Mouse (Mus musculus) CH12.LX (cell line): ENCODE measurements around the gene Stx4a. TPM values are rescaled to one million over a fixed set of nuclear protein-coding genes. Genes with fewer than 3 reads are reported as not detected.

ENCODE experiments used
- DNase-seq: peaks from one replicate; pipeline ENCODE4 v3.0.0-alpha.2; 2013; ENCODE audit errors: extremely low read depth
- H3K27ac ChIP-seq: 2 replicates; pipeline ENCODE4 v1.5.1; 2012; ENCODE audit warnings: low read depth, mild to moderate bottlenecking, control low read depth, moderate library complexity; ENCODE audit not compliant: insufficient read depth
- H3K27me3 ChIP-seq: replicated peaks from 2 replicates; pipeline ENCODE3; 2012; ENCODE audit warnings: inconsistent platforms
- H3K36me3 ChIP-seq, 2 experiments: replicated peaks in 1 of 2; 2 replicates each; pipeline versions ENCODE3 to v1.6.1; 2012; ENCODE audit warnings: inconsistent platforms in 1 of 2, low read length in 1 of 2, mild to moderate bottlenecking in 1 of 2, mixed read lengths in 1 of 2, moderate library complexity in 1 of 2; ENCODE audit not compliant: control insufficient read depth in 1 of 2, insufficient read depth in 1 of 2
- H3K4me1 ChIP-seq, 2 experiments: 2 replicates each; pipeline ENCODE4 v1.6.1; 2012; ENCODE audit warnings: inconsistent platforms in 1 of 2, moderate library complexity in 1 of 2; ENCODE audit not compliant: insufficient read depth in 2 of 2, control insufficient read depth in 1 of 2
- H3K4me2 ChIP-seq: 2 replicates; pipeline ENCODE4 v1.6.1; 2012; ENCODE audit warnings: low read depth, mild to moderate bottlenecking, control low read depth; ENCODE audit not compliant: poor library complexity, insufficient read depth, severe bottlenecking
- H3K4me3 ChIP-seq, 3 experiments: fragments of 150-350 bp in 1 of 3; sonication (generic) in 1 of 3; replicated peaks in 1 of 3; 2 replicates each; pipeline versions ENCODE3 to v1.5.1; 2011 to 2012; ENCODE audit warnings: low read depth in 2 of 3, low read length in 2 of 3, mild to moderate bottlenecking in 2 of 3, moderate library complexity in 2 of 3, control low read depth in 1 of 3, improper control_type of control experiment in 1 of 3, inconsistent platforms in 1 of 3, mixed read lengths in 1 of 3; ENCODE audit not compliant: poor library complexity in 1 of 3
- H3K79me2 ChIP-seq: replicated peaks from 2 replicates; pipeline ENCODE4 v1.6.1; 2012; ENCODE audit warnings: mild to moderate bottlenecking, moderate library complexity; ENCODE audit not compliant: control insufficient read depth, poor library complexity, insufficient read depth, severe bottlenecking; ENCODE audit errors: extremely low read depth
- H3K9ac ChIP-seq: 2 replicates; pipeline ENCODE4 v1.6.1; 2012; ENCODE audit warnings: low read depth, mild to moderate bottlenecking, control low read depth, moderate library complexity; ENCODE audit not compliant: insufficient read depth
- H3K9me3 ChIP-seq: replicated peaks from 2 replicates; pipeline ENCODE3; 2012; ENCODE audit warnings: low read length, inconsistent platforms, mixed read lengths
- BHLHE40 ChIP-seq: IDR thresholded peaks from 2 replicates; pipeline ENCODE4 v1.6.1; 2011; ENCODE audit warnings: mild to moderate bottlenecking, low read depth, low read length, improper control_type of control experiment
- CHD1 ChIP-seq: IDR thresholded peaks from 2 replicates; pipeline ENCODE4 v1.6.1; 2012; ENCODE audit warnings: low read depth, low read length, improper control_type of control experiment, inconsistent platforms
- CHD2 ChIP-seq: IDR thresholded peaks from 2 replicates; pipeline ENCODE4 v1.6.1; 2011; ENCODE audit warnings: low read length, improper control_type of control experiment
- CTCF ChIP-seq, 2 experiments: IDR thresholded peaks in 1 of 2; conservative IDR thresholded peaks in 1 of 2; 2 replicates each; pipeline ENCODE4 v1.5.1; 2011 to 2012; ENCODE audit warnings: low read depth in 2 of 2, low read length in 2 of 2, improper control_type of control experiment in 1 of 2, inconsistent platforms in 1 of 2, mild to moderate bottlenecking in 1 of 2, moderate library complexity in 1 of 2
- E2F4 ChIP-seq: IDR thresholded peaks from 2 replicates; pipeline ENCODE4 v1.6.1; 2011; ENCODE audit warnings: low read depth, low read length, improper control_type of control experiment; ENCODE audit not compliant: insufficient replicate concordance
- ELF1 ChIP-seq: IDR thresholded peaks from 2 replicates; pipeline ENCODE4 v1.6.1; 2014; ENCODE audit warnings: low read depth, mild to moderate bottlenecking, inconsistent platforms, low read length, improper control_type of control experiment
- EP300 ChIP-seq: IDR thresholded peaks from 2 replicates; pipeline ENCODE4 v1.6.1; 2011; ENCODE audit warnings: low read length, improper control_type of control experiment
- ETS1 ChIP-seq: conservative IDR thresholded peaks from 2 replicates; pipeline ENCODE4 v1.6.1; 2012; ENCODE audit warnings: low read depth, mild to moderate bottlenecking, inconsistent platforms, low read length, improper control_type of control experiment, moderate library complexity
- GABPA ChIP-seq: IDR thresholded peaks from 2 replicates; pipeline ENCODE4 v1.6.1; 2012; ENCODE audit warnings: low read depth, low read length, improper control_type of control experiment, inconsistent platforms; ENCODE audit not compliant: insufficient replicate concordance
- HCFC1 ChIP-seq: IDR thresholded peaks from 2 replicates; pipeline ENCODE4 v1.6.1; 2012; ENCODE audit warnings: low read depth, mild to moderate bottlenecking, inconsistent platforms, low read length, improper control_type of control experiment
- IRF4 ChIP-seq: IDR thresholded peaks from 2 replicates; pipeline ENCODE4 v1.6.1; 2014; ENCODE audit warnings: low read depth, mild to moderate bottlenecking, inconsistent platforms, low read length, improper control_type of control experiment
- JUN ChIP-seq: IDR thresholded peaks from 2 replicates; pipeline ENCODE4 v1.6.1; 2011; ENCODE audit warnings: low read depth, mild to moderate bottlenecking, low read length, improper control_type of control experiment, moderate library complexity; ENCODE audit not compliant: insufficient read depth
- JUND ChIP-seq: conservative IDR thresholded peaks from 2 replicates; pipeline ENCODE4 v1.6.1; 2011; ENCODE audit warnings: low read depth, low read length, improper control_type of control experiment
- KAT2A ChIP-seq: IDR thresholded peaks from 2 replicates; pipeline ENCODE4 v1.6.1; 2012; ENCODE audit warnings: low read length, improper control_type of control experiment, inconsistent platforms; ENCODE audit not compliant: insufficient replicate concordance
- MAFK ChIP-seq: IDR thresholded peaks from 2 replicates; pipeline ENCODE4 v1.6.1; 2011; ENCODE audit warnings: low read length, improper control_type of control experiment; ENCODE audit not compliant: insufficient replicate concordance
- MAX ChIP-seq: IDR thresholded peaks from 2 replicates; pipeline ENCODE4 v1.6.1; 2011; ENCODE audit warnings: low read length, improper control_type of control experiment
- MAZ ChIP-seq: IDR thresholded peaks from 2 replicates; pipeline ENCODE4 v1.6.1; 2012; ENCODE audit warnings: low read depth, mild to moderate bottlenecking, inconsistent platforms, low read length, improper control_type of control experiment, moderate library complexity
- MEF2A ChIP-seq: IDR thresholded peaks from 2 replicates; pipeline ENCODE4 v1.6.1; 2014; ENCODE audit warnings: low read depth, mild to moderate bottlenecking, inconsistent platforms, low read length, improper control_type of control experiment, borderline replicate concordance
- MXI1 ChIP-seq: IDR thresholded peaks from 2 replicates; pipeline ENCODE4 v1.6.1; 2011; ENCODE audit warnings: mild to moderate bottlenecking, low read depth, low read length, improper control_type of control experiment
- MYC ChIP-seq: IDR thresholded peaks from 2 replicates; pipeline ENCODE4 v1.6.1; 2011; ENCODE audit warnings: low read depth, mild to moderate bottlenecking, improper control_type of control experiment, low read length
- NELFE ChIP-seq: IDR thresholded peaks from 2 replicates; pipeline ENCODE4 v1.6.1; 2011; ENCODE audit warnings: low read depth, low read length, improper control_type of control experiment
- NRF1 ChIP-seq: IDR thresholded peaks from 2 replicates; pipeline ENCODE4 v1.6.1; 2014; ENCODE audit warnings: low read depth, mild to moderate bottlenecking, inconsistent platforms, low read length, improper control_type of control experiment, moderate library complexity
- PAX5 ChIP-seq: IDR thresholded peaks from 2 replicates; pipeline ENCODE4 v1.6.1; 2012; ENCODE audit warnings: low read length, inconsistent platforms, mixed read lengths
- POLR2A ChIP-seq: IDR thresholded peaks from 2 replicates; pipeline ENCODE4 v1.6.1; 2011; ENCODE audit warnings: low read depth, mild to moderate bottlenecking, improper control_type of control experiment, low read length
- POLR2AphosphoS2 ChIP-seq: IDR thresholded peaks from 2 replicates; pipeline ENCODE4 v1.6.1; 2011; ENCODE audit warnings: low read depth, low read length, improper control_type of control experiment
- RAD21 ChIP-seq: IDR thresholded peaks from 2 replicates; pipeline ENCODE4 v1.6.1; 2011; ENCODE audit warnings: low read depth, mild to moderate bottlenecking, low read length, improper control_type of control experiment, moderate library complexity
- RCOR1 ChIP-seq: conservative IDR thresholded peaks from 2 replicates; pipeline ENCODE4 v1.6.1; 2012; ENCODE audit warnings: low read depth, mild to moderate bottlenecking, inconsistent platforms, low read length, improper control_type of control experiment
- SIN3A ChIP-seq: IDR thresholded peaks from 2 replicates; pipeline ENCODE4 v1.6.1; 2012; ENCODE audit warnings: low read length, improper control_type of control experiment, inconsistent platforms
- SMC3 ChIP-seq: IDR thresholded peaks from 2 replicates; pipeline ENCODE4 v1.6.1; 2011; ENCODE audit warnings: low read depth, low read length, improper control_type of control experiment
- TBP ChIP-seq: conservative IDR thresholded peaks from 2 replicates; pipeline ENCODE4 v1.6.1; 2011; ENCODE audit warnings: low read depth, low read length, improper control_type of control experiment
- TCF12 ChIP-seq: IDR thresholded peaks from 2 replicates; pipeline ENCODE4 v1.6.1; 2014; ENCODE audit warnings: low read depth, mild to moderate bottlenecking, inconsistent platforms, low read length, improper control_type of control experiment
- UBTF ChIP-seq: IDR thresholded peaks from 2 replicates; pipeline ENCODE4 v1.6.1; 2012; ENCODE audit warnings: low read depth, mild to moderate bottlenecking, inconsistent platforms, low read length, improper control_type of control experiment, moderate library complexity
- USF1 ChIP-seq: IDR thresholded peaks from 2 replicates; pipeline ENCODE4 v1.6.1; 2014; ENCODE audit warnings: low read depth, mild to moderate bottlenecking, inconsistent platforms, low read length, improper control_type of control experiment
- USF2 ChIP-seq: conservative IDR thresholded peaks from 2 replicates; pipeline ENCODE4 v1.6.1; 2011; ENCODE audit warnings: low read depth, low read length, improper control_type of control experiment
- ZC3H11A ChIP-seq: IDR thresholded peaks from 2 replicates; pipeline ENCODE4 v1.6.1; 2012; ENCODE audit warnings: low read depth, mild to moderate bottlenecking, inconsistent platforms, low read length, improper control_type of control experiment
- ZKSCAN1 ChIP-seq: IDR thresholded peaks from 2 replicates; pipeline ENCODE4 v1.6.1; 2012; ENCODE audit warnings: low read depth, inconsistent platforms, low read length, improper control_type of control experiment, borderline replicate concordance
- ZMIZ1 ChIP-seq: IDR thresholded peaks from 2 replicates; pipeline ENCODE4 v1.6.1; 2012; ENCODE audit warnings: low read depth, mild to moderate bottlenecking, inconsistent platforms, low read length, improper control_type of control experiment
- ZNF384 ChIP-seq: IDR thresholded peaks from 2 replicates; pipeline ENCODE4 v1.6.1; 2012; ENCODE audit warnings: low read depth, low read length, improper control_type of control experiment, inconsistent platforms
- dilution Hi-C: fragments of 300-500 bp; cut with MboI; formaldehyde crosslinking; loops from 2 replicates; pipeline ENCODE4 v1.14.3; 2020; ENCODE audit warnings: low sequenced_read_pairs; ENCODE audit not compliant: extremely low pct_unique_long_range_greater_than_20kb, extremely low pct_ligation_motif_present
- in situ Hi-C: fragments of 300-500 bp; cut with MboI; formaldehyde crosslinking; loops from 3 replicates; pipeline ENCODE4 v1.14.3; 2019; ENCODE audit warnings: low sequenced_read_pairs, low pct_ligation_motif_present, low pct_unique_long_range_greater_than_20kb, mixed read lengths
- polyA plus RNA-seq: library from polyadenylated mRNA; unstranded; fragments of >175 nt; gene quantifications from 2 replicates; pipeline ENCODE4 v1.2.1, GENCODE M21; 2012; ENCODE audit warnings: low read depth; ENCODE audit not compliant: insufficient read length
- total RNA-seq, 2 experiments: library from RNA; depleted of rRNA; stranded (reverse); fragments of 300-350 nt in 1 of 2; fragments of >200 nt in 1 of 2; gene quantifications; 2 replicates each; pipeline ENCODE4 v1.2.3; 2012 to 2014

Gene Stx4a
- total and polyA plus RNA-seq, 3 experiments, result 16.5 to 50.5 (median 25.4) TPM

- Histone ChIP-seq H3K9ac (peak overlapping the region; percentile 74), H3K4me1 (peaks cover 2 to 13% of the 10 kb centered on the region in 2 experiments; a peak in 3 of 4 replicates), H3K9me3 (no peaks in the 10 kb centered on the region), H3K27me3 (no peaks in the 10 kb centered on the region), H3K27ac (peak overlapping the region; percentile 58), H3K4me3 (peak overlapping the region; percentile 65 to 87 (median 77)), H3K36me3 (peaks cover 18 to 30% of the 10 kb centered on the region in 2 experiments), H3K79me2 (no peaks in the 10 kb centered on the region), H3K4me2 (peak overlapping the region; percentile 41)
- TF ChIP-seq JUN (no peak), BHLHE40 (peak; percentile 95), SMC3 (no peak), ZMIZ1 (no peak; the same call in 1 of the 2 replicates), PAX5 (no peak), E2F4 (no peak), ZKSCAN1 (no peak), POLR2AphosphoS2 (no peak), NRF1 (peak; percentile 90), CHD2 (peak; percentile 97), EP300 (no peak), NELFE (peak; percentile 44; the same call in 1 of the 2 replicates), KAT2A (no peak), UBTF (no peak), HCFC1 (peak; percentile 43), CHD1 (no peak; the same call in 1 of the 2 replicates), RAD21 (no peak), SIN3A (peak; percentile 47; the same call in 1 of the 2 replicates), ZNF384 (no peak), ELF1 (peak; percentile 70), USF2 (peak; percentile 76), CTCF (conservative IDR thresholded peaks at IDR 0.05 in 1 of 2, IDR thresholded peaks at IDR 0.05 in 1 of 2; ENCODE audit: low read depth in 2 of 2, low read length in 2 of 2) (no peak), POLR2A (peak; percentile 63; the same call in 1 of the 2 replicates), JUND (no peak), MAZ (peak; percentile 88), MAX (peak; percentile 98), USF1 (peak; percentile 91), GABPA (no peak), MYC (peak; percentile 32; the same call in 1 of the 2 replicates), TCF12 (peak; percentile 45; the same call in 1 of the 2 replicates), MXI1 (peak; percentile 79; the same call in 1 of the 2 replicates), TBP (no peak), ZC3H11A (no peak), MAFK (no peak), MEF2A (no peak), ETS1 (peak; percentile 62; the same call in 1 of the 2 replicates), RCOR1 (0 out of 2 replicates have a peak, but pooled peaks have one; percentile 14), IRF4 (no peak; the same call in 1 of the 2 replicates)
- in situ Hi-C loops, result no loop called here
- dilution Hi-C loops, result no loop called here
- peak; percentile 90 for DNase-seq
Measured at GRCm38 (mm10) chr7:127841340-127842000, 17.4 kb downstream of the Stx4a start.
